Mouse (Mus musculus) heart, embryonic 11.5 days (tissue): ENCODE measurements around the gene Clstn2. TPM values are rescaled to one million over a fixed set of nuclear protein-coding genes. Genes with fewer than 3 reads are reported as not detected.

Experiments used
- ATAC-seq: fragments of 200-750 bp; cut with Nextera tagmentation; replicated peaks from 2 replicates; pipeline ENCODE4 v1.8.0; 2017; ENCODE audit warnings: moderate library complexity; ENCODE audit not compliant: insufficient number of reproducible peaks, low FRiP score, low TSS enrichment
- H3K27ac ChIP-seq: fragments of 300-500 bp; sonication (generic); 2 replicates; pipeline ENCODE4 v1.5.1; 2014; ENCODE audit warnings: mild to moderate bottlenecking, low read depth, low read length
- H3K27me3 ChIP-seq: fragments of 300-500 bp; sonication (generic); 2 replicates; pipeline ENCODE4 v1.6.1; 2014; ENCODE audit warnings: mild to moderate bottlenecking, low read length, mixed read lengths; ENCODE audit not compliant: control insufficient read depth, insufficient read depth
- H3K36me3 ChIP-seq: fragments of 300-500 bp; sonication (generic); 2 replicates; pipeline ENCODE4 v1.6.1; 2014; ENCODE audit warnings: mild to moderate bottlenecking, low read length, moderate library complexity, mixed read lengths; ENCODE audit not compliant: control insufficient read depth, insufficient read depth
- H3K4me1 ChIP-seq: fragments of 300-500 bp; sonication (generic); 2 replicates; pipeline ENCODE4 v1.6.1; 2014; ENCODE audit warnings: low read length; ENCODE audit not compliant: control insufficient read depth, insufficient read depth
- H3K4me2 ChIP-seq: fragments of 300-500 bp; sonication (generic); 2 replicates; pipeline ENCODE4 v1.6.1; 2014; ENCODE audit warnings: mild to moderate bottlenecking, moderate library complexity
- H3K4me3 ChIP-seq: fragments of 300-500 bp; sonication (generic); 2 replicates; pipeline ENCODE4 v1.5.1; 2014; ENCODE audit warnings: low read depth, low read length
- H3K9ac ChIP-seq: fragments of 300-500 bp; sonication (generic); 2 replicates; pipeline ENCODE4 v1.6.1; 2014; ENCODE audit warnings: mild to moderate bottlenecking, low read depth, low read length, moderate library complexity
- H3K9me3 ChIP-seq: fragments of 300-500 bp; sonication (generic); replicated peaks from 2 replicates; pipeline ENCODE4 v1.6.1; 2016; ENCODE audit warnings: low read length; ENCODE audit not compliant: control insufficient read depth
- WGBS: fragments of 180-500 bp; shearing (Covaris S2); extraction: QIAGEN DNeasy Blood & Tissue Kit; methylation state at CpG from one replicate; pipeline ENCODE4 v1.1.7; 2014; ENCODE audit not compliant: insufficient replicate concordance; 5-methylcytosine and 5-hydroxymethylcytosine counted together
- polyA plus RNA-seq: library from polyadenylated mRNA; unstranded; fragments of >200 nt; fragmentation: Nextera tagmentation; extraction: Ambion mirVana; gene quantifications from 2 replicates; pipeline ENCODE4 v1.2.1, GENCODE M21; 2014

Gene Clstn2
- polyA plus RNA-seq, 1 experiment from 2014 or later = 1.5 TPM

GRCm38 (mm10) chr9:97698071-97698470 lies 334.9 kb downstream of the Clstn2 start:
- Histone ChIP-seq H3K27ac (no peak overlapping the region), H3K27me3 (peaks cover 7% of the 10 kb centered on the region; the same call in 1 of the 2 replicates), H3K9me3 (no peaks in the 10 kb centered on the region), H3K4me3 (no peak overlapping the region), H3K4me1 (no peaks in the 10 kb centered on the region; the same call in 1 of the 2 replicates), H3K4me2 (no peak overlapping the region), H3K9ac (no peak overlapping the region), H3K36me3 (no peaks in the 10 kb centered on the region)
- ATAC-seq = no peak
- 89% methylated on average over 10 of the region's 10 CpGs for WGBS

- no peak overlapping the region for H3K4me3 ChIP-seq
Observed at GRCm38 (mm10) chr9:97696655-97697235, 336.2 kb downstream of the Clstn2 start.

GRCm38 (mm10) chr9:97695278-97695677 lies 337.7 kb downstream of the Clstn2 start:
- H3K9ac ChIP-seq = no peak overlapping the region
- H3K27ac ChIP-seq = no peak overlapping the region
- WGBS = 60% methylated on average over 1 of the region's 1 CpGs
- no peak overlapping the region for H3K4me2 ChIP-seq
- no peak overlapping the region for H3K4me3 ChIP-seq
- no peak for ATAC-seq
- H3K9me3 ChIP-seq = no peaks in the 10 kb centered on the region
- peaks cover 5% of the 10 kb centered on the region; the same call in 1 of the 2 replicates for H3K27me3 ChIP-seq
- no peaks in the 10 kb centered on the region for H3K36me3 ChIP-seq
- no peaks in the 10 kb centered on the region for H3K4me1 ChIP-seq

More at GRCm38 (mm10) chr9:97696655-97697235, 336.2 kb downstream of the Clstn2 start:
- no peaks in the 10 kb centered on the region for H3K9me3 ChIP-seq
- H3K27ac ChIP-seq = no peak overlapping the region
- no peak overlapping the region for H3K9ac ChIP-seq
- no peak for ATAC-seq
- H3K4me1 ChIP-seq = no peaks in the 10 kb centered on the region
- 58% methylated on average over 5 of the region's 5 CpGs for WGBS
- H3K36me3 ChIP-seq = no peaks in the 10 kb centered on the region
- peaks cover 5% of the 10 kb centered on the region; the same call in 1 of the 2 replicates for H3K27me3 ChIP-seq
- H3K4me2 ChIP-seq = no peak overlapping the region

- WGBS = 55% methylated on average over 4 of the region's 4 CpGs
- Histone ChIP-seq H3K36me3 (no peaks in the 10 kb centered on the region), H3K9ac (no peak overlapping the region), H3K27ac (no peak overlapping the region), H3K4me1 (no peaks in the 10 kb centered on the region; the same call in 1 of the 2 replicates), H3K9me3 (no peaks in the 10 kb centered on the region), H3K27me3 (no peaks in the 10 kb centered on the region), H3K4me2 (no peak overlapping the region), H3K4me3 (no peak overlapping the region)
- no peak for ATAC-seq
Observed at GRCm38 (mm10) chr9:97686826-97687425, 346.1 kb downstream of the Clstn2 start.

- H3K9me3 ChIP-seq = no peaks in the 10 kb centered on the region
- H3K4me3 ChIP-seq = no peak overlapping the region
- no peak for ATAC-seq
- no peaks in the 10 kb centered on the region for H3K27me3 ChIP-seq
- no peak overlapping the region for H3K4me2 ChIP-seq
- H3K36me3 ChIP-seq = no peaks in the 10 kb centered on the region
- no peaks in the 10 kb centered on the region; the same call in 1 of the 2 replicates for H3K4me1 ChIP-seq
- H3K27ac ChIP-seq = no peak overlapping the region
- 80% methylated on average over 4 of the region's 4 CpGs for WGBS
- H3K9ac ChIP-seq = no peak overlapping the region
Observed at GRCm38 (mm10) chr9:97685664-97686063, 347.3 kb downstream of the Clstn2 start.

- Histone ChIP-seq H3K4me2 (no peak overlapping the region), H3K9ac (no peak overlapping the region), H3K27me3 (no peaks in the 10 kb centered on the region), H3K9me3 (no peaks in the 10 kb centered on the region), H3K4me1 (no peaks in the 10 kb centered on the region), H3K4me3 (no peak overlapping the region), H3K27ac (no peak overlapping the region), H3K36me3 (no peaks in the 10 kb centered on the region)
- no peak for ATAC-seq
Observed at GRCm38 (mm10) chr9:97679878-97680277, 353.1 kb downstream of the Clstn2 start.

- Histone ChIP-seq H3K4me2 (no peak overlapping the region), H3K4me1 (no peaks in the 10 kb centered on the region), H3K27ac (no peak overlapping the region), H3K9ac (no peak overlapping the region), H3K27me3 (no peaks in the 10 kb centered on the region), H3K9me3 (no peaks in the 10 kb centered on the region), H3K4me3 (no peak overlapping the region), H3K36me3 (no peaks in the 10 kb centered on the region)
- no peak for ATAC-seq
- 62% methylated on average over 4 of the region's 4 CpGs for WGBS
Observed at GRCm38 (mm10) chr9:97679106-97679505, 353.9 kb downstream of the Clstn2 start.

- H3K9me3 ChIP-seq = no peaks in the 10 kb centered on the region
- H3K27ac ChIP-seq = no peak overlapping the region
- H3K4me3 ChIP-seq = no peak overlapping the region
- no peaks in the 10 kb centered on the region for H3K36me3 ChIP-seq
- WGBS = 67% methylated on average over 3 of the region's 3 CpGs
- no peak for ATAC-seq
- H3K4me2 ChIP-seq = no peak overlapping the region
- H3K9ac ChIP-seq = no peak overlapping the region
- H3K4me1 ChIP-seq = no peaks in the 10 kb centered on the region
- H3K27me3 ChIP-seq = no peaks in the 10 kb centered on the region
Observed at GRCm38 (mm10) chr9:97677075-97677474, 355.9 kb downstream of the Clstn2 start.

GRCm38 (mm10) chr9:97672681-97673080 lies 360.3 kb downstream of the Clstn2 start:
- Histone ChIP-seq H3K27ac (no peak overlapping the region), H3K36me3 (no peaks in the 10 kb centered on the region), H3K4me3 (no peak overlapping the region), H3K27me3 (no peaks in the 10 kb centered on the region), H3K4me2 (no peak overlapping the region), H3K4me1 (no peaks in the 10 kb centered on the region), H3K9me3 (no peaks in the 10 kb centered on the region), H3K9ac (no peak overlapping the region)
- 74% methylated on average over 5 of the region's 5 CpGs for WGBS
- ATAC-seq = no peak
